ENCODE assay signal across 21 mouse cellular contexts in the genomic region with DNA sequence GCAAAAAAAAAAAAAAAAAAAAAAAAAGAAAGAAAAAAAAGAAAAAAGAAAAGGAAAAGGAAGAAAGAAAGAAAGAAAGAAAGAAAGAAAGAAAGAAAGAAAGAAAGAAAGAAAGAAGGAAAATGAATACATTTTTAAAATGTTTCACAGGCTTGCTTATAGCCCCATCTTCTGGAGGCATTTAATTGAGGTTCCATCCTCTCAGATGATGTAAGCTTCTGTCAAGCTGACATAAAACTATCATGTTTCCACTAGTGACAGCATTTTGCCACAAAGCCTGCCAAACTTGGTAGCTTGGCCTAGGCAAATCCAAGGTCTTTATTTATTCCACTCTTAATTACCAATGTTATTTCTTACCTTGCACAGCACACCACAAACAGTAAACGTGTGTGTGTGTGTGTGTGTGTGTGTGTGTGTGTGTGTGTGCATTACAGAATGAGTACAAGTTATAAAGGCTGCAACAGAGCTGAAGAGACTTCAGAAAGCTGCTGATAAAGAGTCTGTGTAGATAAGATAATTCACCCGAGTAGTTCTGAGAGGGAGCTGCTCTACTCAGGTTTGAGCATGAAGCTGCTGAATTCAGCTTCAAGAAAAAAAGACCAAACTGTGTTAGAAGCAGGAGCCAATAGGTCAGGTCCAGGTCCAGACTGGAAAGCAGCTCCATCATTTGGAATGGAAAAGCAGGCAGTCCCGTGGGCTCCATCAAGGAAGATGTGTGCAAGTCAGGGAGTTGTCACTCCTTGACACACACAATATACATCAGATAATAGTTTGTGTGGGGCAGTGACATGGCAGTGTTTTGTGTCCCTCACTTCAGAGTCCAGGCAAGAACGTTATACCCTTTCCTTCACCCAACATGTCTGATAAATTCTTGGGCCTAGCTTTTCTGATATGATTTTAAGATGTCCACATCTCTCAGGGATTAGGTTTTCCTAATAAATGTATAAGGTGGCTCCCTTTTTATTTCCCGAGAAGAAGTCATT.
DNase-seq lines count a peak whose midpoint lies in the region; ATAC-seq lines count a peak whose summit lies in the region.
"Had no signal": no experiment of that assay in that cellular context is flagged by ENCODE, and none has a peak within 500 bp of the region (broad histone marks: within the 10 kb centered on the region; RNA-seq: fewer than 3 reads in every experiment).

No protein-coding gene starts in this region.

- peaks cover 5% of the 10 kb centered on the region; the same call in 1 of the 2 replicates for H3K27me3 ChIP-seq in liver, embryonic 11.5 days (replicated peaks; ENCODE audit: control insufficient read depth, insufficient read depth, low read length)
- H3K27me3 ChIP-seq in liver, embryonic 15.5 days: no peaks in the 10 kb centered on the region
- H3K27me3 ChIP-seq in forebrain, embryonic 10.5 days (ENCODE audit: poor library complexity, severe bottlenecking): peaks cover 18% of the 10 kb centered on the region
- H3K27me3 ChIP-seq: embryonic facial prominence, embryonic 12.5 days; midbrain, embryonic 15.5 days had no signal

- H3K9ac ChIP-seq in liver, embryonic 11.5 days (ENCODE audit: low read depth, low read length): no peak overlapping the region
- H3K9ac ChIP-seq in liver, embryonic 15.5 days: no peak overlapping the region
- H3K9ac ChIP-seq: embryonic facial prominence, embryonic 12.5 days; forebrain, postnatal 0 days; hindbrain, embryonic 12.5 days; midbrain, embryonic 15.5 days had no signal

- no peaks in the 10 kb centered on the region for H3K9me3 ChIP-seq in liver, embryonic 11.5 days (ENCODE audit: control insufficient read depth, low read length)
- no peaks in the 10 kb centered on the region for H3K9me3 ChIP-seq in liver, embryonic 15.5 days (replicated peaks)
- H3K9me3 ChIP-seq in forebrain, embryonic 10.5 days: no peaks in the 10 kb centered on the region
- H3K9me3 ChIP-seq: embryonic facial prominence, embryonic 12.5 days; heart, embryonic 10.5 days; hindbrain, embryonic 12.5 days; midbrain, embryonic 15.5 days had no signal

- H3K4me1 ChIP-seq in liver, embryonic 11.5 days (replicated peaks; ENCODE audit: control insufficient read depth, insufficient read depth, low read length): no peaks in the 10 kb centered on the region
- peaks cover 6% of the 10 kb centered on the region for H3K4me1 ChIP-seq in liver, embryonic 15.5 days (replicated peaks)
- H3K4me1 ChIP-seq in forebrain, embryonic 10.5 days: no peaks in the 10 kb centered on the region
- H3K4me1 ChIP-seq: embryonic facial prominence, embryonic 12.5 days; heart, embryonic 10.5 days; hindbrain, embryonic 12.5 days; midbrain, embryonic 15.5 days had no signal

- H3K4me2 ChIP-seq in liver, embryonic 11.5 days: no peak overlapping the region
- H3K4me2 ChIP-seq in liver, embryonic 15.5 days: peak overlapping the region; percentile 40
- H3K4me2 ChIP-seq: embryonic facial prominence, embryonic 12.5 days; hindbrain, embryonic 12.5 days; midbrain, embryonic 15.5 days had no signal

- peak overlapping the region; percentile 23; the same call in 1 of the 2 replicates for H3K27ac ChIP-seq in liver, embryonic 11.5 days (ENCODE audit: low read depth, low read length)
- H3K27ac ChIP-seq in liver, embryonic 15.5 days (replicated peaks): peak overlapping the region; percentile 61
- no peak overlapping the region for H3K27ac ChIP-seq in forebrain, embryonic 10.5 days
- H3K27ac ChIP-seq: embryonic facial prominence, embryonic 12.5 days; heart, embryonic 10.5 days; hindbrain, embryonic 12.5 days; midbrain, embryonic 15.5 days had no signal

- no peak overlapping the region for H3K4me3 ChIP-seq in liver, embryonic 11.5 days (ENCODE audit: low read depth, low read length)
- no peak overlapping the region for H3K4me3 ChIP-seq in liver, embryonic 15.5 days (replicated peaks)
- H3K4me3 ChIP-seq in forebrain, embryonic 10.5 days: no peak overlapping the region
- H3K4me3 ChIP-seq: embryonic facial prominence, embryonic 12.5 days; heart, embryonic 10.5 days; hindbrain, embryonic 12.5 days; midbrain, embryonic 15.5 days had no signal

- ATAC-seq in liver, embryonic 11.5 days (replicated peaks; ENCODE audit: low FRiP score): peak; percentile 90
- ATAC-seq in liver, embryonic 15.5 days (ENCODE audit: insufficient read depth): peak; percentile 95
- ATAC-seq: activated CD4-positive, CD25-positive, alpha-beta regulatory T cell, adult 4 months; forebrain, postnatal 0 days; inflammation-experienced regulatory T-cells, adult 6 months; midbrain, embryonic 15.5 days had no signal

- H3K36me3 ChIP-seq in liver, embryonic 11.5 days (ENCODE audit: control insufficient read depth, insufficient read depth, low read length): no peaks in the 10 kb centered on the region
- no peaks in the 10 kb centered on the region for H3K36me3 ChIP-seq in liver, embryonic 15.5 days (replicated peaks)
- no peaks in the 10 kb centered on the region for H3K36me3 ChIP-seq in forebrain, embryonic 10.5 days (replicated peaks)
- H3K36me3 ChIP-seq: embryonic facial prominence, embryonic 12.5 days; heart, embryonic 10.5 days; hindbrain, embryonic 12.5 days; midbrain, embryonic 15.5 days had no signal

- DNase-seq in liver, embryonic 11.5 days (ENCODE audit: low spot score): no peak
- DNase-seq in liver: no peak
- DNase-seq in c-Kit-positive CD71-positive TER-119-positive erythroid progenitor cells, embryonic 14.5 days (ENCODE audit: low spot score): peak; percentile 56
- no peak for DNase-seq in heart, postnatal 4 days
- no peak for DNase-seq in forebrain, embryonic 10.5 days (ENCODE audit: extremely low spot score, low spot score)
- no peak for DNase-seq in thymus, postnatal 36 days
- DNase-seq: adrenal gland, postnatal 14 days; cerebellum, adult 11-12 months; forebrain, postnatal 0 days; kidney, postnatal 36 days; left cerebral cortex, postnatal 4 days; lung, postnatal 10 days; right cerebral cortex, postnatal 25 days; thymus, adult 18-20 months had no signal

- 44% methylated on average over 5 of the region's 5 CpGs for WGBS in liver, embryonic 11.5 days
- 29% methylated on average over 5 of the region's 5 CpGs for WGBS in liver, embryonic 15.5 days (ENCODE audit: insufficient replicate concordance)
- 76% methylated on average over 5 of the region's 5 CpGs for WGBS in forebrain, embryonic 10.5 days
